In genomic region chr4:117134601-117134995, GRCm38 (mm10) we compare ENCODE assay signal across 1 mouse cellular context.
TF ChIP-seq lines count a peak whose summit lies in the region.

No protein-coding gene starts in this region.

TF ChIP-seq in CH12.LX, 34 proteins besides CTCF, POLR2A, EP300 and RAD21:
- no peak for TF ChIP-seq ZC3H11A (IDR thresholded peaks at IDR 0.05; ENCODE audit: low read depth, low read length)
- no peak for TF ChIP-seq ZMIZ1 (IDR thresholded peaks at IDR 0.05; ENCODE audit: low read depth, low read length)
- no peak for TF ChIP-seq ZKSCAN1 (IDR thresholded peaks at IDR 0.05; ENCODE audit: borderline replicate concordance, low read depth, low read length)
- TF ChIP-seq SMC3 (IDR thresholded peaks at IDR 0.05; ENCODE audit: low read depth, low read length), result no peak
- no peak for TF ChIP-seq CHD2 (IDR thresholded peaks at IDR 0.05; ENCODE audit: low read length)
- no peak for TF ChIP-seq PAX5 (IDR thresholded peaks at IDR 0.05; ENCODE audit: low read length)
- TF ChIP-seq UBTF (IDR thresholded peaks at IDR 0.05; ENCODE audit: low read depth, low read length), result no peak
- no peak for TF ChIP-seq E2F4 (IDR thresholded peaks at IDR 0.05; ENCODE audit: insufficient replicate concordance, low read depth, low read length)
- TF ChIP-seq NELFE (IDR thresholded peaks at IDR 0.05; ENCODE audit: low read depth, low read length), result no peak
- TF ChIP-seq MXI1 (IDR thresholded peaks at IDR 0.05; ENCODE audit: low read depth, low read length), result no peak
- TF ChIP-seq MAZ (IDR thresholded peaks at IDR 0.05; ENCODE audit: low read depth, low read length), result no peak
- no peak for TF ChIP-seq TBP (conservative IDR thresholded peaks at IDR 0.05; ENCODE audit: low read depth, low read length)
- TF ChIP-seq USF2 (conservative IDR thresholded peaks at IDR 0.05; ENCODE audit: low read depth, low read length), result no peak
- TF ChIP-seq ELF1 (IDR thresholded peaks at IDR 0.05; ENCODE audit: low read depth, low read length), result no peak
- no peak for TF ChIP-seq SIN3A (IDR thresholded peaks at IDR 0.05; ENCODE audit: low read length)
- no peak for TF ChIP-seq KAT2A (IDR thresholded peaks at IDR 0.05; ENCODE audit: insufficient replicate concordance, low read length)
TF ChIP-seq in CH12.LX: peak in this region for 0.
